Mouse (Mus musculus) kidney, adult 2 months (tissue): Measurements from ENCODE around the gene Spock1. TPM values are rescaled to one million over a fixed set of nuclear protein-coding genes. Genes with fewer than 3 reads are reported as not detected.

ENCODE experiments used
- DNase-seq: peaks from one replicate; pipeline ENCODE4 v3.0.0; 2021
- H3K27ac ChIP-seq: fragments of 200-500 bp; 2 replicates; pipeline ENCODE4 v1.5.1; 2012; ENCODE audit warnings: low read depth, low read length, control low read depth, inconsistent platforms; ENCODE audit not compliant: insufficient read depth
- H3K27me3 ChIP-seq: fragments of 200-500 bp; replicated peaks from 2 replicates; pipeline ENCODE4 v1.6.1; 2012; ENCODE audit warnings: mild to moderate bottlenecking, moderate library complexity, low read length, inconsistent platforms; ENCODE audit not compliant: control insufficient read depth, insufficient read depth
- H3K36me3 ChIP-seq: fragments of 200-500 bp; 2 replicates; pipeline ENCODE4 v1.6.1; 2012; ENCODE audit warnings: mild to moderate bottlenecking, moderate library complexity, low read length, inconsistent platforms; ENCODE audit not compliant: control insufficient read depth, insufficient read depth
- H3K4me1 ChIP-seq: fragments of 200-500 bp; 2 replicates; pipeline ENCODE4 v1.6.1; 2011; ENCODE audit warnings: low read length; ENCODE audit not compliant: control insufficient read depth, insufficient read depth
- H3K4me3 ChIP-seq: fragments of 200-500 bp; 2 replicates; pipeline ENCODE4 v1.5.1; 2011; ENCODE audit warnings: mild to moderate bottlenecking, low read depth, low read length, control low read depth; ENCODE audit not compliant: insufficient read depth
- CTCF ChIP-seq: fragments of 200-500 bp; conservative IDR thresholded peaks from 2 replicates; pipeline ENCODE4 v1.5.1; 2011; ENCODE audit warnings: low read depth, mild to moderate bottlenecking, control low read depth, low read length, moderate library complexity, mixed read lengths; ENCODE audit not compliant: insufficient read depth, insufficient read length
- POLR2A ChIP-seq: fragments of 200-500 bp; IDR thresholded peaks from one replicate; pipeline ENCODE4 v1.6.1; 2011; ENCODE audit warnings: low read depth, low read length, control low read depth
- WGBS: fragments of 180-500 bp; shearing (Covaris S2); methylation state at CpG from one replicate; pipeline ENCODE4 v1.1.7; 2018; 5-methylcytosine and 5-hydroxymethylcytosine counted together
- polyA plus RNA-seq: library from polyadenylated mRNA; depleted of rRNA; stranded (reverse); fragments of >200 nt; gene quantifications from 2 replicates; pipeline ENCODE4 v1.2.3, GENCODE M21; 2012

Spock1 gene
- polyA plus RNA-seq, 1 experiment: 0.19 TPM

- no peak for TF ChIP-seq POLR2A
- no peak for TF ChIP-seq CTCF
- Histone ChIP-seq H3K4me3 (no peak overlapping the region), H3K27ac (no peak overlapping the region), H3K4me1 (no peaks in the 10 kb centered on the region), H3K36me3 (no peaks in the 10 kb centered on the region), H3K27me3 (no peaks in the 10 kb centered on the region)
- no peak for DNase-seq
- WGBS: 40% methylated on average over 7 of the region's 7 CpGs
Measured at GRCm38 (mm10) chr13:57830896-57831295, 77.2 kb downstream of the Spock1 start.

GRCm38 (mm10) chr13:57830091-57830490 is 78.0 kb downstream of the Spock1 start:
- 10% methylated on average over 2 of the region's 2 CpGs for WGBS
- no peak for DNase-seq
- Histone ChIP-seq H3K4me3 (no peak overlapping the region), H3K36me3 (no peaks in the 10 kb centered on the region), H3K4me1 (no peaks in the 10 kb centered on the region), H3K27ac (no peak overlapping the region), H3K27me3 (no peaks in the 10 kb centered on the region)
- TF ChIP-seq CTCF (no peak), POLR2A (no peak)

GRCm38 (mm10) chr13:57816276-57816675 is 91.9 kb downstream of the Spock1 start:
- Histone ChIP-seq H3K27me3 (no peaks in the 10 kb centered on the region), H3K27ac (no peak overlapping the region), H3K4me1 (no peaks in the 10 kb centered on the region), H3K4me3 (no peak overlapping the region), H3K36me3 (no peaks in the 10 kb centered on the region)
- no peak for DNase-seq
- 57% methylated on average over 11 of the region's 11 CpGs for WGBS
- no peak for TF ChIP-seq POLR2A
- TF ChIP-seq CTCF: no peak

GRCm38 (mm10) chr13:57812643-57813042 is 95.5 kb downstream of the Spock1 start:
- Histone ChIP-seq H3K4me1 (no peaks in the 10 kb centered on the region), H3K36me3 (no peaks in the 10 kb centered on the region), H3K27ac (no peak overlapping the region), H3K27me3 (no peaks in the 10 kb centered on the region), H3K4me3 (no peak overlapping the region)
- TF ChIP-seq POLR2A (no peak), CTCF (no peak)
- WGBS: 88% methylated on average over 7 of the region's 7 CpGs
- DNase-seq: no peak

GRCm38 (mm10) chr13:57811253-57811652 is 96.9 kb downstream of the Spock1 start:
- H3K4me1 ChIP-seq: no peaks in the 10 kb centered on the region
- TF ChIP-seq CTCF: no peak
- TF ChIP-seq POLR2A: no peak
- H3K27me3 ChIP-seq: no peaks in the 10 kb centered on the region
- 89% methylated on average over 2 of the region's 2 CpGs for WGBS
- DNase-seq: no peak
- H3K36me3 ChIP-seq: no peaks in the 10 kb centered on the region
- no peak overlapping the region for H3K4me3 ChIP-seq
- H3K27ac ChIP-seq: no peak overlapping the region

GRCm38 (mm10) chr13:57810816-57811215 is 97.3 kb downstream of the Spock1 start:
- Histone ChIP-seq H3K4me3 (no peak overlapping the region), H3K4me1 (no peaks in the 10 kb centered on the region), H3K27me3 (no peaks in the 10 kb centered on the region), H3K36me3 (no peaks in the 10 kb centered on the region), H3K27ac (no peak overlapping the region)
- no peak for DNase-seq
- no peak for TF ChIP-seq POLR2A
- no peak for TF ChIP-seq CTCF
- 39% methylated on average over 2 of the region's 2 CpGs for WGBS

- Histone ChIP-seq H3K4me3 (no peak overlapping the region), H3K36me3 (no peaks in the 10 kb centered on the region), H3K27me3 (no peaks in the 10 kb centered on the region), H3K4me1 (no peaks in the 10 kb centered on the region), H3K27ac (no peak overlapping the region)
- TF ChIP-seq POLR2A (no peak), CTCF (no peak)
- 30% methylated on average over 5 of the region's 5 CpGs for whole genome bisulfite sequencing
- no peak for DNase-seq
Measured at GRCm38 (mm10) chr13:57810083-57810482, 98.0 kb downstream of the Spock1 start.

GRCm38 (mm10) chr13:57809603-57810002 is 98.5 kb downstream of the Spock1 start:
- 26% methylated on average over 11 of the region's 11 CpGs for WGBS
- TF ChIP-seq POLR2A: no peak
- TF ChIP-seq CTCF: no peak
- Histone ChIP-seq H3K4me1 (no peaks in the 10 kb centered on the region), H3K27ac (no peak overlapping the region), H3K4me3 (no peak overlapping the region), H3K27me3 (no peaks in the 10 kb centered on the region), H3K36me3 (no peaks in the 10 kb centered on the region)
- DNase-seq: no peak
